Mouse (Mus musculus): ENCODE data around the gene Ces1f.

The Ces1f gene

GRCm38 (mm10) chr8:93211091-93211490 is 68.5 kb downstream of the Ces1f start:
- DNase-seq (ENCODE audit: low spot score in 2 of 2), result no peak

Data from urinary bladder, postnatal 4 days (tissue).